Mouse (Mus musculus): ENCODE results near the gene Rpl35. TPM values are rescaled to one million over a fixed set of nuclear protein-coding genes. Genes with fewer than 3 reads are reported as not detected.

Gene Rpl35
- total RNA-seq, 2 experiments from 2014 or later, result 632 to 1,624 TPM

Other genes with a start within 250 kb of the Rpl35 start
- gene Nr6a1, start 77.9 kb downstream of the Rpl35 start, total RNA-seq (2015), result 0.85 and 1.3 TPM in 2 replicates
- gene Nr6a1, start 77.9 kb downstream of the Rpl35 start, total RNA-seq (2017), result 1.4 and 2.7 TPM in 2 replicates
- gene Olfml2a, start 73.6 kb downstream of the Rpl35 start, total RNA-seq (2015), result 0.17 TPM in 1 of 2 replicates, not detected in the other
- gene Olfml2a, start 73.6 kb downstream of the Rpl35 start, total RNA-seq (2017), result 0.03 TPM in 1 of 2 replicates, not detected in the other
- 0.22 TPM in 2 replicates for gene Wdr38, start 8.1 kb downstream of the Rpl35 start, total RNA-seq (2015)
- gene Wdr38, start 8.1 kb downstream of the Rpl35 start, total RNA-seq (2017), result 0.25 and 0.88 TPM in 2 replicates
- gene Arpc5l, start 276 bp downstream of the Rpl35 start, total RNA-seq (2015), result 73.3 and 82.6 TPM in 2 replicates
- 47.8 and 49.6 TPM in 2 replicates for gene Arpc5l, start 276 bp downstream of the Rpl35 start, total RNA-seq (2017)
- 12.7 and 14.1 TPM in 2 replicates for gene Golga1, start 59.9 kb upstream of the Rpl35 start, total RNA-seq (2015)
- gene Golga1, start 59.9 kb upstream of the Rpl35 start, total RNA-seq (2017), result 16.5 and 19.2 TPM in 2 replicates
- 7.4 and 10.6 TPM in 2 replicates for gene Scai, start 185.1 kb upstream of the Rpl35 start, total RNA-seq (2015)
- 6.0 and 11.6 TPM in 2 replicates for gene Scai, start 185.1 kb upstream of the Rpl35 start, total RNA-seq (2017)
- gene Ppp6c, start 220.8 kb upstream of the Rpl35 start, total RNA-seq (2015), result 118 and 136 TPM in 2 replicates
- gene Ppp6c, start 220.8 kb upstream of the Rpl35 start, total RNA-seq (2017), result 64.2 and 72.9 TPM in 2 replicates

Data from megakaryocyte progenitor cell, adult 5-6 weeks (primary cell).